Mouse (Mus musculus) heart, adult 8-10 months (tissue): ENCODE data around the gene Lfng. TPM values are rescaled to one million over a fixed set of nuclear protein-coding genes. Genes with fewer than 3 reads are reported as not detected.

Experiments used
- DNase-seq: peaks from one replicate; pipeline ENCODE4 v3.0.0; 2022; ENCODE audit warnings: low spot score
- total RNA-seq, 4 experiments: library from RNA; stranded (reverse); gene quantifications; 2 replicates each; pipeline ENCODE4 v1.2.4; 2022

Gene Lfng
- total RNA-seq: 1 to 10 TPM; 6.0 to 8.3 (median 6.9) TPM

DNA sequence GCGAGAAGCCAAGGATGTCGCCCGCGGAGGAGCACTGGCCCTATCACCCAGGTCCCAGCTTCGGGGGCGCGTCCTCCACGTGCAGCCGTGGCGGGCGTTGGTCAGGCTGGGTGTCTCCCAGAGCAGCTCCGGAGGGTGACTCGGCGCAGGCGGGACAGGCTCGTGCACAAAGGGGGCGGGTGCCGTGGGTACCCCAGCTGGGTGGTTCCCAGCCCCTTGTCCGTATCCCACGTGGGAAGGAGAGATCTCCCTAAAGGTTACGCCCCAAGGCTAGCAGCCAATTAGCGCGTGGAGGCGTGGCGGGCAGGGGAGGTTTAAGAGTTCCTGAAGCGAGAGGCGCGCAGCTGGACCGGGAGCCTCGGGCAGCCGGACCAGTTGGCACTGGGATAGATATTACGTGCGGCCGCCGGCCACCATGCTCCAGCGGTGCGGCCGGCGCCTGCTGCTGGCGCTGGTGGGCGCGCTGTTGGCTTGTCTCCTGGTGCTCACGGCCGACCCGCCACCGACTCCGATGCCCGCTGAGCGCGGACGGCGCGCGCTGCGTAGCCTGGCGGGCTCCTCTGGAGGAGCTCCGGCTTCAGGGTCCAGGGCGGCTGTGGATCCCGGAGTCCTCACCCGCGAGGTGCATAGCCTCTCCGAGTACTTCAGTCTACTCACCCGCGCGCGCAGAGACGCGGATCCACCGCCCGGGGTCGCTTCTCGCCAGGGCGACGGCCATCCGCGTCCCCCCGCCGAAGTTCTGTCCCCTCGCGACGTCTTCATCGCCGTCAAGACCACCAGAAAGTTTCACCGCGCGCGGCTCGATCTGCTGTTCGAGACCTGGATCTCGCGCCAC is at the start of gene Lfng:
Gene Lfng (plus strand): TSS at position 320 of the 835 bp plus-strand sequence.
- DNase-seq: peak; percentile 95

DNA sequence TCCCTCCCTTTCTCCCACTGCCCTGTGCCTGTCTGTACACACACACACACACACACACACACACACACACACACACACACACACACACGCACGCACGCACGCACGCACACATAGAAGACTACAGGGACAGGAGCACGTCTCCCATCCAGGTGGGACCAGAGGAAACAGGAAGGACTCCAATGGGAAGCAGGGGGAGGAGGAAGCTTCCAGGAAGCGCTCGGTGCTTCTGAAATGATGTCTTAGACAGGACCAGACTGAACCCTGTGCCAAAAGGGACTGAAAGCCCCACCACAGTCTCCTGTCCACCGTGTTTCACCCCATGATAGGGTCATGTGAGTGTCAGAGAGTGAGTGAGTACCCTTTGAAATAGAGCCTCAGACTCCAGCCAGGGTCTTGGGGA is 44.5 kb upstream of the Lfng start:
- DNase-seq: no peak

GRCm38 (mm10) chr5:140564896-140565295 is 42.2 kb upstream of the Lfng start, which contains the start of gene Grifin:
Gene Grifin, minus strand, starts transcription at chr5:140565071.
- no peak for DNase-seq

- peak; percentile 56 for DNase-seq
Observed at GRCm38 (mm10) chr5:140565451-140565850, 41.7 kb upstream of the Lfng start.

DNA sequence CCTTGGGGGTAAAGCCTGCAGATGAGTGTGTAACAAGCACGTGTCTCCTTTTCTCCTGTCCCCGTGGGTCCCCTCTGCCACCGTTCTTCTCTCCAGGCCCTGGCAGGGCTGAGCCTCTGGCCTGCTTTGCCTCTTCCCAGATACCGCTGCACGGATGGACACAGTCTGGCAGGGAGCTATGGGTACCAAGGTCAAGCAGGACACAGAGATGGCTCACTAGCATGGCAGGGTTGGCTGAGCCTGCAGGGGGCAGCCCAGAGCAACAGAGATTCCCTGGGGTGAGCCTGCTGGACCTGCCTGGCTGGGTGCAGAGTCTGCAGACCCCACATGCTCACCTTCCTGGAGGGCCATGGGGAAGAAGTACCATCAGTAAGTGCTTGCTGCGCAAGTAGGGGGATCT is 41.3 kb upstream of the Lfng start:
- peak; percentile 35 for DNase-seq

GRCm38 (mm10) chr5:140566271-140566670 is 40.8 kb upstream of the Lfng start:
- DNase-seq: no peak

DNA sequence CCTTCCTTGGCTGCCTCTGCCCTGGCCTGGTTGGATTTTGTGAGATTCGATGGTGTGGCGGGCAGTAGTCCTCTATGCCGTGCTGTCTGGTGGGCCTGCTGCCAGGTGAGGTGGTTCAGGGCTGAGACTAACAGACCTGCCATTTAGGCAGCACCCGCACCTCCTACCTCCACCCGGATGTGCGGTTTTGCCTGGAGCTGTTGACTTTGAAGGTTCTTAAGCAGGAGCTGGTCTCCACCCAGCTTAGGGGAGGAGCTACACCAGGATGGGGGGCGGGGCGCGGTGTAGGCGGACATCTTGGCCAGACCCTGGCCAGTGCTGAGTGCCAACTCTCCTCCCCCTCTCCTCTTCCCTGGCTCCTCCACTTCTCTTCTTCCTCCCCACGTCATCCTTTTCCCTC is 39.8 kb upstream of the Lfng start:
- peak; percentile 65 for DNase-seq

DNA sequence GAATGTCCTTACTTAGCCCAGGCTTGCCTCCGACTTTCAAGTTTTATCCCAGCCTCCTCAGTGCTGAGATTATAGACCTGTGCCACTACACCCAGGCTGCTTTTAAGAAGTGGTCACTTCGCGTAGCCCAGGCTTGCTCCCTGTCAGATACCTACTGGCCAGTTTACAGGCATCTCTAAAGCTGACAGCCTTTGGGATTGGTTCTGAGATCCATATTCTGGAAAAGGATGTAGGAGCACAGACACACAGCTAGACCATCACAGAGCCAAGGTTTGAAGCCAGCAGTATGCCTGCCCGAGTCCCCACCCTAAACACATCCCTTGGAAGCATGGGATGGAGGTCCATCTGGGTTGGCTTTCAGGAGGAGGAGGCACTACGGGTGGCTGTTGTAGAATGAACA is 39.4 kb upstream of the Lfng start:
- no peak for DNase-seq

GRCm38 (mm10) chr5:140568321-140568970 is 38.7 kb upstream of the Lfng start:
- peak; percentile 75 for DNase-seq

DNA sequence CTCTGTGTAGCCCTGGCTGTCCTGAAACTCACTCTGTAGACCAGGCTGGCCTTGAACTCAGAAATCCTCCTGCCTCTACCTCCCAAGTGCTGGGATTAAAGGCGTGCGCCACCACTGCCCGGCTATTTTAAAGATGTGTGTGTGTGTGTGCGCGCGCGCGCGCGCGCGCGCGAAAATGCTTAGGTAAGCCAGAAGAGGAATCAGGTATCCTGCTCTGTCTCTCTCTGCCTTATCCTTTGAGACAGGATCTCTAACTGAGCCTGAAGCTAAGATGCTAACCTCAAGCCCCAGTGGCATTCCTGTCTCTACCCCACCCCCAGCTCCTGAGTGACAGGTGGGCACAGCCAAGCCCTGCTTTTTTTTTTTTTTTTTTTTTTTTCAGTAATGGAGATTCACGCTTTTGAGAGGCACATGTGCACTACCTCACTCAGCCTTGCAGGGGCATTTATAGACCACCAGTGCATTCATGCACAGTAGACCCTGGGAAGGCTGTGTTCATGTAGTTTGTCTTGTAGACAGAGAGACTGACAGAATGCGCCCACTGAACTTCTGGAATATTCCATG is 38.0 kb upstream of the Lfng start:
- DNase-seq: no peak

DNA sequence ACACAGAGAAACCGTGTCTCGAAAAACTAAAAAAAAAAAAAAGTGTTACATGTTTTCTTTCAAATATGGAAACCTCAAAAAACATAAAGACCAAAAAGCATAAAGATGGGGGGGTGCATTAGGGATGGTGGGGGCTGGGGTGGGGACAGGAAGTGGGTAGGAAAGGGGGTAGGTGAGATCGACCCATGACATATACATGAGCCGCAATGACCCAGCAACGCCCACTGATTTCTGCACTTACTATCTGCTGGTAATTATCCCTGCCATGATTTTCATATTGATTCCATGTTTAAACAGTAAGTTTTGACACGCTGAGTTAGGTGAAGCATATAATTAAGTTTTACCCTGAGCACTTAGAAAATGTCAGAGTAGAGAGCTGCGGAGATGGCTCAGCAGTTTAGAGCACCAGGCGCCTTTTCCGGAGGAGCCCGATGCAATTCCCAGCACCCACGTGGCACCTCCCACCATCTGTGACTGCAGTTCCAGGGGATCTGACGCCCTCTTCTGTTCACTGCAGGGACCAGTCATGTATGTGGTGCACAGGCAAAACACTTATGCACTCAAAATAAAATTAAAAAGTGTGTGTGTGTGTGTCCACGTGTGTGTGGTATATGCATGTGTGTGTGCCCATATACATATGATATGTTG is 36.8 kb upstream of the Lfng start:
- DNase-seq: no peak

GRCm38 (mm10) chr5:140571201-140571600 is 35.9 kb upstream of the Lfng start:
- DNase-seq: no peak

- peak; percentile 90 for DNase-seq
Observed at GRCm38 (mm10) chr5:140571673-140572072, 35.4 kb upstream of the Lfng start.

DNA sequence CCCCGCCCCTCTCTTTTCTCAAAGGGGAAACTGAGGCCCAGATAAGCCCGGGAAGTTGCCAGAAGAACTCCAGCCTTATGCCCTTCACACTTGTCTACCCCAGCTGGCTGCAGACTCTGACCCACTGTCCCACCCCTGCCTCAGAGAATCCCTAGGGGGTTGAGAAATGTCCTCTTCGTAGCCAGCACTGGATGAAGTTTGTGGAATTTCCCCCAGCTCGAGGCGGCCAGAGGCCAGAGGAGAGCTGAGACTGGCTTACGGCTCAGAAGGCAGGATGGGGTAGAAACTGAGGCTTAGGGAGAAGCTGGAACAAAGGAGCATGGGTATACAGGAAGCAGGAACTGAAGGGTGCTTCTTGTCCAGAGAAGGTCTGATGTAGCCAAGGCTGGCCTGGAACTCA is 34.5 kb upstream of the Lfng start:
- peak; percentile 81 for DNase-seq

DNA sequence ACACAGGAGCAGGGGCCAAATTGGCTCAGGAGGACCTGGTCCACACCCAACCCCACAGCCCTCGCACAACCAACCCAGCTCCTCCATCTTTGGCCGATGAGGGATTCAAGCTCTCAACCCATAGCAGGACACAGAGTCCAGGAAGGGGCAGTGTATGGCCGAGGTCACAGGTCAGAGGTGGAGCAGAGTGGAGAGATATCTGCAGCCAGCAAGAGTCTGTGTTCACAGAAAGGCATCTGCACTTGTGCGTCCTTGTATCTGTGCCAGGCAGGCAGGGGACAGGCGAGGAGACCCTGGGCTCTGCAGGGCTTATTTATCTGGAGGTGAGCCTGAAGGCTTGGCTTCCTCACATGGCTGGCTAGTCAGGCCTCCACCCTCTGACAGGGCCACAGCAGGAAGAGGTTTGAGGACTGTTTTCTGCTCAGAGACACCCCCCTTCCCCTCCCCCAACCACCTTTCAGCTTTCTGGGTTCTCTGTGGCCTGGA is 31.7 kb upstream of the Lfng start:
- peak; percentile 79 for DNase-seq

- no peak for DNase-seq
Observed at GRCm38 (mm10) chr5:140579221-140579620, 27.9 kb upstream of the Lfng start.

- no peak for DNase-seq
Observed at GRCm38 (mm10) chr5:140579771-140580170, 27.3 kb upstream of the Lfng start.

DNA sequence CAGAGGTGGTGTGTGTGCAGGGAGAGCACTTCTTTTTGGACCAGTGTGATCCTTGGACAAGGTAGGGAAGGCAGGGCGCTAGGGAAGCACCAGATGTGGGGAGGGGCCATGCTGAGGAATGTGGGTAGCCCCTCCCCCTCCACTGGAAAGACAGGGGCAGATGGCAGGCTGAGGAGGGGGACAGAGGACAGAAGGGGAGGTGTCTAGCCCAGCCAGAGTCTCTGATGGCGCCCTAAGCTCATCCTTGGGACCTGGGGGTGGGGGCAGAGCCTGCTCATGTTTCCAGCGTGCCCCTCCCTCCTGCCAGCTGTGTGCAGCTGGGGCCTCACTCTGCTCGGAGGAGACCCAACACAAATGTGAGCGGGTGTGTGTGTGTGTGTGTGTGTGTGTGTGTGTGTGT is 25.6 kb upstream of the Lfng start:
- no peak for DNase-seq

DNA sequence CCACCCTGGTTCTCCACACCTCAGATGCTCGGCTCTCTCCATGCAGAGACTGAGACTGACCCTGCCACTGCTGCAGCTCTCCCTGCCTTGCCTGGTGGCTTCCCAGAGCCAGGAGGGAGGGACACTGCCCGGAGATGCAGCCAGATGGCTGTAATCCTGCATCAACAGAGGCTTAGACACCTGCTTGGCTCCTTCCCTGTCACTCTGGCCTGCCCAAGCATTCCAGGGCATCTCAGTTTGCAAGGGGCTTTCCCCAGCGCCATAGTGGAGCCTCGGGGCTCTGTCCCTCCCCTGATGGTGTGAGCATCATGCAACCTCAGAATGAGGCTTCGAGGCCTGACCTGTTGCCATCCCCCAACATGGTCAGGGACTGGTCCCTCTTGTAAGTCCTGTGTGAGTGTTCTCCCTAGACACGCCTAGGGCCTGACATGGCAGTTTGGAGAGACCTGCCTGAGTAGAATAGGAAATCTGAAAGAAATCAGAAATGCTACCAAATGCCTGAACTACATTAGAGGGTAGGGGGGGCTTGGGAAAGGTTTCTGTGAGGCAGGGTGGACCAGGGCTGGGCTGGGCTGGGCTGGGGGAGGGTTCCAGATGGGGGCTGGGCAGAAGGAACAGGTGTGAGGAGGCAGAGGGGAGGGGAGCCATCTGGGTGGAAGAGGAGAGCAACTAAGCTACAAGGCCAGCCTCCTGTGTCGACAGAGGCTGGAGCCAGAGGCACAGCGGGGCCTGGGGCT is 24.0 kb upstream of the Lfng start:
- DNase-seq: no peak

GRCm38 (mm10) chr5:140583732-140584368 is 23.3 kb upstream of the Lfng start:
- DNase-seq: no peak
